Mouse (Mus musculus) cerebellum, adult 11-12 months (tissue): Measurements from ENCODE around the gene Gm973.
"Not testable (repeated sequence)": the region's sequence is repeated elsewhere in the genome, so short reads cannot be mapped to it uniquely, and the experiment has no call there.

ENCODE experiments used
- DNase-seq: peaks from one replicate; pipeline ENCODE4 v3.0.0; 2022

Gene Gm973

DNA sequence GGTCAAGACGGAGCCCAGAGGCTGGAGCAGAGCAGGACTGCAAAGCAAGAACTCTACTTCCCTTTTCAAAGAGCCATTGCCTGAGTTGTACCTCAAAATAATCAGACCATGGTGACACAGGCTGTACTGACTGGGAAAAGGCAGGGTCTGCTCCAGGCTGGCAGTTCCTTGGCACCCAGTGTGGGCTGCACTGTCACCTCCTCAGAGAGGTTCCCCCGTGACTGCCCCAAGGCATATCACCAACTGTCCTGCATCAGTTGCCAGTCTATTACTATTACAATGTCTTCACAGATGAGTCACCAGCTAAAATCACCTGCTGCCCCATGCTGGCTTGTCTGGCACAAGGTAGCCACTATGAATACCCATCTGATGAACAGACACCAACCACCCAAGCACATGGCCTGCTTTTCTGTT, 77.6 kb downstream of the Gm973 start:
- peak; percentile 72 for DNase-seq

GRCm38 (mm10) chr1:59594586-59595266, 78.7 kb downstream of the Gm973 start:
- DNase-seq, result no peak

- DNase-seq, result no peak
These were observed 79.5 kb downstream of the Gm973 start for GRCm38 (mm10) chr1:59595609-59596008.

- DNase-seq, result peak; percentile 79
These were observed 86.7 kb downstream of the Gm973 start for GRCm38 (mm10) chr1:59602531-59603416.

- DNase-seq, result no peak
These were observed 87.3 kb downstream of the Gm973 start for GRCm38 (mm10) chr1:59603417-59603712.

GRCm38 (mm10) chr1:59603893-59604292, 87.8 kb downstream of the Gm973 start:
- no peak for DNase-seq

- no peak for DNase-seq
These were observed 90.4 kb downstream of the Gm973 start for GRCm38 (mm10) chr1:59606479-59606878.

- DNase-seq, result no peak
These were observed 91.0 kb downstream of the Gm973 start for GRCm38 (mm10) chr1:59607071-59607470.

DNA sequence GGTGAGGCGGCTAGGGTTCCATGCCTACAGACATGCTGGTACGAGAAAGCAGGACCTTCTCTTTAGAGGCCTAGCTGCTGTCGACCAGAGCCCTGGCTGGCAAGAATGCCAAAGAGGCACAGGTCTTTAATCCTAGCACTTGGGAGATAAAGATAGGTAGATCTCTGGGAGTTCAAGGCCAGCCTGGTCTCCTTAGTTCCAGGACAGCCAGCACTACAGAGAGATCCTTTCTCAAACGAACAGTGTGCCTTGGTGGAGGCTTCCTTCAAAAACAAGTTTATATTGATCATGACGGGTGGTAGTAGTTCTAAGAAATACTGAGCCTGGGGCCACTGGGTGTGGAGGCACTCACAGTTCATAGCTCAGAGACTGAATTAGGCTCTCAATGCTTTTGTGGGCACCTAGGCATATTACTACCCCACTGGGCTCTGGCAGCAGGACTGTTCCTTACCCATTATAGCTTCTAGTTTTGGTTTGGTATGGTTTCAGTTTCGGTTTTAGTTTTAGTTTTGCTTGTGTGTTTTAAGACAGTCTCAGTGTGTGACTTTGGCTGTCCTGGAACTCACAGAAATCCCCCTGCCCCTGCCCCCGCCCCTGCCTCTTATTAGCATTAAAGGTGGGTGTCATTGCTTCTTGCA, 92.2 kb downstream of the Gm973 start:
- no peak for DNase-seq

DNA sequence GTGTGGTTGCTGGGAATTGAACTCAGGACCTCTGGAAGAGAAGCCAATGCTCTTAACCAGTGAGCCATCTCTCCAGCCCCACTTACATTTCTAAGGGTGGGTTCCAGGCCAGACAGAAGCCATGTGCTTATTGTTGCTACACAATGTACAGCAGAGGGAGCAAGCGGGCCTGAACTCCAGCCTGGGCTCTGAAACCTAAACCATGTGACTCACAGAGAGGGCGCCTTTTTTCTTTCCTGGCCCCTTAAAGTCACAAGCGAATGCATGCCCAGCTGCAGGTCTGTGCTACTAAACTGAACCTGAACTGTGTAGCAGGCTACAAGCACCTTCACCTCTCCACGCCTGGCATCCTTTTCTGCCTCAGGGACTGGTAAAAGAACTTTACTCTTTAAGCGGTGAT, 92.9 kb downstream of the Gm973 start:
- DNase-seq, result no peak

GRCm38 (mm10) chr1:59609458-59609857, 93.4 kb downstream of the Gm973 start:
- no peak for DNase-seq

DNA sequence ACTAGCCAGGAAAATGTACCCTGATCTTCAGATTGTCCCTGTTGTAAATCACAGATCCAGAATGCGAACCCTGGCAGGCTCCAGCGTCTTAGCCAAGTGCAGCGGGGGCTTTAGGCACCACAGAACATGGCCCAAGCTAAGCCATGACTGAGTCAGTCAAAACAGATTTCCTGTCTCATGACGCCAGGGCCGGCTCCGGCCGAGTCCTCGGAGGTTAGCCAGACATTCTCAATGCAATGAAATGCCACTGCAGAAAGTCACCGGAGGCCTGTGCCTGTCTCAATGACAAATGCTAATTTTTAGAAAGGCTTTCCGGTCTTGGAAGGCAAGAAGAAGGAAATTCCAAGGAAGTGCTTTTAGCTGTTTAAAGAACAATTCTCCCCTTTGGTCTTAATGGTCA, 93.8 kb downstream of the Gm973 start:
- DNase-seq, result no peak

GRCm38 (mm10) chr1:59610929-59611328, 94.9 kb downstream of the Gm973 start:
- no peak for DNase-seq

GRCm38 (mm10) chr1:59613795-59614194, 97.7 kb downstream of the Gm973 start:
- peak; percentile 41 for DNase-seq

DNA sequence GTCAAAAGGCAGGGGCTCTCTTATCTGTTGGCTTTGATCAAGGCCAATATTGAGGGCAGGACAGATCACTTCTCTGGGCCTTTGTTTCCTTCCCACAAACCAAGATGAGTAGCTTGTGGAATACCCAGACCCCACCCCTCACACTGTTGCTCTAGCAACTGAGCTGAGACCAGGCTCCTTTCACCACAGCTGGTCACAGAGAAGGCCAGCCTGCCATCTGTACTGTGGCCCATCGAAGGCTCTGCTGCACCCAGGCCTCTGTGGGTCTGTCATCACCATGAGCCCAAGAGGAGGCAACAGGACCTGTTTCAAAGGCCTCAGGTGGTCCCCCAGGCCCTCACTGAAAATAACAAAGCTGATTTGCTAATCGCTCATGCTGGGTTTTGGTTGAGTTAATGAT, 99.0 kb downstream of the Gm973 start:
- no peak for DNase-seq

- DNase-seq, result no peak
These were observed 103.1 kb downstream of the Gm973 start for GRCm38 (mm10) chr1:59619201-59619600.

- peak; percentile 66 for DNase-seq
These were observed 107.4 kb downstream of the Gm973 start for GRCm38 (mm10) chr1:59623325-59624017.

- peak; percentile 88 for DNase-seq
These were observed 109.3 kb downstream of the Gm973 start for GRCm38 (mm10) chr1:59625410-59625809.

- DNase-seq, result no peak
These were observed 113.1 kb downstream of the Gm973 start for GRCm38 (mm10) chr1:59629194-59629593.

DNA sequence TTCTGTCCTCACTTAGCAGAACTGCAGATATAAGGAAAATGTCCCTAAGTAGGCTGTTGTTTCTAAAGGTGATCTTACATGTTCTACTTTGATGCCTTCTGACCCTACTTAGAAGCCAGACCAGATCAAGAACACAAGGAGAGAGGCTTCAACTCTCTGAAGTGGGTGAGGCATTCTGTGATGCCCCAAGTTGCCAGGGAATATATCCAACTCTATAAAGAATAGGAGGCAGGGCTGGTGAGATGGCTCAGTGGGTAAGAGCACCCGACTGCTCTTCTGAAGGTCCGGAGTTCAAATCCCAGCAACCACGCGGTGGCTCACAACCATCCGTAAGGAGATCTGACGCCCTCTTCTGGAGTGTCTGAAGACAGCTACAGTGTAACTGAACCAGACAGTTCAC, 114.3 kb downstream of the Gm973 start:
- DNase-seq, result not testable (repeated sequence)

DNA sequence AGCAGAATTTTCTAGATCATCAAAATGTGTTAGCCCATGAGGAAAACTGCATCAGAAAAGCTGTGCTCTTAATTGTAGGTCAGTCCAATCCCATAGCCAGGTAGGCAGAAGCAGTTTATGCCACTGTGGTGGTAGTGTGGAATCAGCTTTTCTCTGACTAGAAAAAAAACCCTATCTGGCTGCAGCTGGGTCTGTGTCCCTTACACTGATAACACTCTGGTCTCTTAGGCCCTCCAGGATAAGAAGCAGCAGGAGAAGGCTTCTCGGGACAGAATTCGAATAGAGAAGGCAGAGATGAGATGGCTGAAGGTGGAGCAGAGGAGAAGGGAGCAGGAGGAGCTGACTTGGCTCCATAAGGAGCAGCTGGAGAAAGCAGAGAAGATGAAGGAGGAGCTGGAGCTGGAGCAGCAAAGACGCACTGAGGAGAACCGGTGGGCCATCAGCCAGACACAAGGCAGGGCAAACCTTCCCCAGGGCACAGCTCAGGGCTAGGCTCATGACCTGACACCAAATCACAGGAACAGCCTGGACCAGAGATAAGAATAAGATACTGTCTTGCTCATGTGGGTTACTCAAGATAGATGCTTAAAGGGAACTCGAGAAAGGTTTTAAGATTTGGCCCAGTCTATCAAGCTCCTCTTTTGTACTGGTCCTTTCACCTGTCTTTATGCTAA, 116.1 kb downstream of the Gm973 start:
- DNase-seq, result no peak

DNA sequence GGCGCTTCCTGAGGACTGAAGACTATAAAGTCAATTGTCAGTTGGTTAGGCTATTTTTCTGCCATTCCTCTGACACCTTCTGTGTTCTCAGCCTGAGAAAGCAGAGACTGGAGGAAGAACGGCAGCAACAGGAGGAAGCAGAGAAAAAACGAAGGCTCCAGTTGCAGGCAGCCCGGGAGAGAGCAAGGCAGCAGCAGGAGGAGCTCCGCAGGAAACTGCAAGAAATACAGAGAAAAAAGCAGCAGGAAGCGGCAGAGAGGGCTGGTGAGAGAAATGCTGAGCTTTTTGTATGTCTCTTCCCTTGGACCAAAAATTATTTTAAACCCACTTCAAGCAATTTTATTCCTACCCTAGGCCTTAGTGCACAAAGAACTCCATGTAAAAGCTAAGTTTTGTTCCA, 117.0 kb downstream of the Gm973 start:
- DNase-seq, result no peak

DNA sequence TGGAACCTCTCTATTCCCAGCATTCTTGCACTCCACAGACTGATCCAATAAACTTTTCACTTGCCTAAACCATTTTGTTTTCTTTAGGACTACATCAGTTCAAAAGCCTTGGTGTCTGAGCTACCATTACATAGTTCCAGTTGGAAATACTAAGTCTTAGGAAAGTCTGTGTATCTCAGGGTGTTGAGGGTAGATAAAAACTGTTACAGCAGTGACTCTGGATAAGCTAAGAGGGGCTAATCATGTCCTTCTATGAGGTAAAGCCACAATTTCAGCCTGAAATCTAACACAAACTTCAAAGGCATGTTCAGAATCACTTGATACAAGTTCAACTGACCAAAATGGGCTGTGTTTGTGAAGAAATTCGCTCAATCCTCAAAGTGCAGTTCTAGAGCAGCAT, 120.3 kb downstream of the Gm973 start:
- DNase-seq, result no peak
